Mouse (Mus musculus) hindlimb bud, embryonic 11.5 days (tissue): ENCODE results near the gene Hoxa11.
A peak's percentile ranks its signal among the peaks of the same experiment; 100 is the strongest.

Source experiments
- DNase-seq: peaks from one replicate; pipeline ENCODE4 v3.0.0-alpha.2; 2012; ENCODE audit warnings: low read depth, low spot score; ENCODE audit errors: extremely low spot score

Gene Hoxa11

GRCm38 (mm10) chr6:52265913-52266665, 20.5 kb upstream of the Hoxa11 start:
- peak; percentile 56 for DNase-seq

DNA sequence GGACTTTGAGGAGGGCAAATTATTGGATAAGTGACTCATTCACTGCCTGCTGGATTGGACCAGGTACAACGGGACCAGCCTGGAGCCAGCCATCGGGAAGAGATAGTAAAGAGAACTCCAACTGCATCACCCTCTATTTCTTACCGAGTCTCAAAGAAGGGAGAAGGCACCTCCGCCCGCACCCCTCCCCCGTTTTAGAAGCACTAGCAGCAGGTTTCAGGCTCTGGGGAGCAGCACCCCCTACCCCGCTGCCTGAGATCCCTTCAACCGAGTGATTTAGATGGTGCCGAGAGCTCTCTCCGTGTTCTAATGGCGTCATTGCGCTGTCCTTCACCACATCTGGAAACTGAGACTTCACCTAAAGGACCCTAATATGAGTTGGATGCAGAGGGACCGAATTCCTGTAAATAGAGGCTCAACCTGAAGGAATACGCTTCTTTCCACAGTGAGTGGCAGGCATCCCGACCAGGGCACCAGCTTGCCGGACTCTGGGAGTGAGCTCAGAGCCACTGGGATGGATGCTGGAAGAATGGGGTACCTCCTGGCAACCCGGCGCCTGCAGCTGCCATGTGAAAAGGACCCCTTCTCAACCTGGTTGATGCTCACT, 19.8 kb upstream of the Hoxa11 start:
- DNase-seq, result peak; percentile 26

DNA sequence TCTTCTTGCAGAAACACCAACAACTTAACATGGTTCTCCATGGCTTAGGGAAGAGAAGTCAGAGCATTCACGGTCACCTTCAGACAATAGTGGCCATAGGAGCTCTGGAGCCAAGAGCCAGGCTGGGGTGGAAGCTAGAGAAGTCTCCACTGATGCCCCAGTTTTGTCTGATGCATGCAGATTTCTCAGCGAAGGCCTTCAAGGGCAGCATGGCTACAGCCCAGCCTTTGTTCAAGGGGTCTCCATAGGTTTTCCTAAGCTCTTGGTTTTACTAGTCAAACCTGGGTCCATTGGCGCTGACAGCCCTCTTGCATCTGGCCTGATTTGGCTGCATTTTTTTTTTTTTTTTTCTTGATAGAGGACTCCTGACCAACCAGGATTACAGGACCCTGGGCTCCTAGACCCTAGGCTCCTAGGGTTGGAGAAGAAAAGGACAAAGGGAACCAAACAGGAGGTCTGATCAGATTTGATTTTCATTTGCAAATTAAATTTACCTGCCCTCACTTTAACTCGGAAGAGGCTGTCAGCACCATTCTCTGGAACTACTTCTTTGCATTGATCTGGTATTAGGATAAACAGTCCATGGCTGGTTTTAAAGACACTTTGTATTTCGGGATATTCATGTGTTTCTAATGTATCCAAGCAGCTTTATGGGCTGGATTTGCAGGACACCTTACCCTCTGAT, 18.6 kb upstream of the Hoxa11 start:
- peak; percentile 2 for DNase-seq

DNA sequence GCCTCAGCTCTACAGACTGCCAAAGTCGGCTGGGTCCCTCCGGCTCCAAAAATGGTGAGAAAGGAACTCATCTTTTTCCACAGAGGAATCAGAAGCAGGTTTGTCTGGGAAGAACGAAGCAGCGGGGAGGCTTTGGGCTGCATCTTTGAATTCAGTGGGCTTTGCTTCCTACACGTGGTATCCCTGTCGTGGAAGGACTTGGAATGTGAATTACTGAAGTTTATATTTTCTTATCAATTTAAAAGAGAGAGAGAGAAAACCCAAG, 17.6 kb upstream of the Hoxa11 start:
- DNase-seq, result no peak

DNA sequence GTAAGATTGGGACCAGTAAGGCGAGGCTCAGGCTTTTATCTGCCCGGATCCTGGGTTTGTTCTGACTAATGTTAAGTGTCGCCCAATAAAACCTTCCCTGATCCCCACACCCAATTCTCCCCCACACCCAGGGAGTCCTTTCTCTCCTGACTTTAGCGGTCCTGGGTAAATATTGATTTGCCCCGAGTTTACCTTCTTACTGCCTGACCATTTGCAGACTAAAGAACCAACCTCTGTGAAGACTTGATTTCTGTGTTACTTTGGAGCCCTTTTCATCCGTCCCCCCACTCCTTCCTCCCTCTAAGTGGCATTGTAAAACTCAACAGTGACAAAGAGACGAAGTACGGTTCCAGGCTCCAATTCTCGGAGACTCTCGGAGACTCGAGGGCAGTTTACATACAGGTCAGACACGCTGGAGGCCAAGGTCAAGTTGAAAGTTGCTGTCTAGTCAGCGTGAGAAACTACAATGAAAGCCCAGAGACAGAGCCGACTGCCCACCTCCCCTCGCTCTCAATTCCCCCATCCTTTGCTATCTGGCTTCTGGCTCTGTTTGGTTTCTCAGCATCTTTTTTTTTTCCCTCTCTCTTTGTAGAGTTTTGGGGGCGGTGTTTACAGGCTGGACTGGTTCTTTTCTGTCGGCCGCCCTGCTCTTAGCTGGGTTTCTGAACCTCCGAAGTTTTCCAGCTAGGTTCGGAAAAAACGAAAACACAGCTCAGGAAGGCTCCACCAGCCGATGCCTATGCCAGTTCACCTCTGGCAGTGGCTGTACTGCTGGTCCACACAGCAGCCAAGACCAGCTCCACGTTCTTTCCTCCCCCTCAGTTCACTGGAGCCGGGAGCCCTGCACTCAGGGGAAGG, 17.1 kb upstream of the Hoxa11 start:
- peak; percentile 14 for DNase-seq

- DNase-seq, result peak; percentile 10
Observed at GRCm38 (mm10) chr6:52261751-52262462, 16.3 kb upstream of the Hoxa11 start.

- DNase-seq, result no peak
Observed at GRCm38 (mm10) chr6:52260654-52261575, 15.3 kb upstream of the Hoxa11 start, which contains the start of gene Hoxa13. TSS of gene Hoxa13 (minus strand) at chr6:52260880.

- no peak for DNase-seq
Observed at GRCm38 (mm10) chr6:52259811-52260261, 14.2 kb upstream of the Hoxa11 start.

GRCm38 (mm10) chr6:52259081-52259790, 13.6 kb upstream of the Hoxa11 start:
- no peak for DNase-seq

- peak; percentile 96 for DNase-seq
Observed at GRCm38 (mm10) chr6:52256956-52257355, 11.3 kb upstream of the Hoxa11 start.

DNA sequence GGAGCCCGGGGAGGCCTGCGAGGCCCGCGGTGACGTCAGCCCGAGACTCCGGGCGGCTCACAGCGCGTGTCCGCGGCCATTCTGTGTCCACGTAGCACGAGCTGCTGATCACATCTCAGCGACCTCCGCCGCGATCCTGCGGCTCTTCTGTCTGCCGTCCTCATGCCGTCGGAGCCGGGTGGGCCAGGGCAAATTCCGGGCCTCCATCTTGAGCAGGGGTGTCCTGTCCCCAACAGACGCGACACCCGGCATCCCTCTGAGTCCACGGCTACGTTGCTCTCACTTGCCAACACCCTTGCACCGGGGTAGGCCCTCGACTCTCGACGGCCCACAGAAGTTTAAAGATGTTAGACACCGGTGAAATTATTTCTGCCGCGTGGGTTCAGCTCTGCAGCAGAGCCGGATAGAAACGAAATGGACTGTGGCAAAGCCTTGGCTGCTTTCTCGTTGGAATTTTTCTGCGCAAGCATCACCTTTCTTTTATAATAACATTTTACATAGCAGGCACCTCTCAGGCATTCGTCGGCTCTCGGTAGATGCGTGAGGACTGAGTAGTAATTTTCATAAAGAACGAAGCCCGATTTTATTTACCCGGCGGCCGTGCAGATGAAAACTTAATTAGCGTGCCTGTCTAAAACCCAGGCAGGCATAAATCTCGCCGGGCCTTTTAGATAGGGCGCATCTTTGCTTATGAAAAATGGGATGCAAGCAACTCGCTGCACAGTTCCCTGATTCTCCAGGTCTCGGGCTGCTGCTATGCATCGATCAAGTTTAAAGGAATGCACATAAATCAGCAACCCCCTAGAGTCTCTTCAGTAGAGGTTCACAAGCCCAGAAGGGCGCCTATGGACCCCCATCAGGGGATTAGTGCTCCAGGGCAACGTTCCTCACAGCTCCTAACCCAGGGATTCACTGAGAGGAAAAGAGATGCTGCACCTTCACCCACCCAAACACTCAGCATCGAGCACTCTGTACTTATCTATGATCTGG, 8.2 kb upstream of the Hoxa11 start:
- no peak for DNase-seq

GRCm38 (mm10) chr6:52252775-52253376, 7.3 kb upstream of the Hoxa11 start:
- no peak for DNase-seq

- no peak for DNase-seq
Observed at GRCm38 (mm10) chr6:52252016-52252774, 6.6 kb upstream of the Hoxa11 start.

DNA sequence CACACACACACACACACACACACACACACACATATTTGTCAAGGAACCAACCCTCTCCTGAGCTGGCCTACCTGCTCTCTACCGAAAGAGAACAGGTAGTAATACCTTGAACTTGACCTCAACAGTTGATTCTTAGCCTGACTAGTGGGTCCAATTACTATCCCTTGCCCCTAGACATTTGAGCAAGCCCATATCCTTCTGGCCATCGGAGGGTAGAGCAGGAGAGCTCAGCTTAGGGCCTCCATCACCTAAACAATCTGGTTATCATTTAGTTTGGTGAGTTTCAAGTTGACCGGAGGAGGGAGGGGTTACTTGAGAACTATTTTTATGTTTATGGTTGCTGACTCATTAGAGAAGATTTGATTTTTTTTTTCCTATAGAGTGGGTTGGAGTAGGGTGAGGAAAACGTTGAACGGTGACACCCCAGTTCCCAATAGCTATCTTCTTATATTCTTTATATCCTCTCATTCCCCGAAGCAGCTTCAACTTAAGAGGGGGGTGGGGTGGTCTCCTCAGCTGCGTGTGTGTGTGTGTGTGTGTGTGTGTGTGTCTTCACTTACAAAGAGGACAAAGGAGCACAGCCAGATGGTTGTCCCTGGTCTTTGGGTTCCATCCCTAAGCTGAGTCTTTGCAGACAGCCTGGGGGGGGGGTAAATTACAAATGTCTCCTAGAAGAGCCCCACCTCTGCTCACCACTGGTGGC, 5.7 kb upstream of the Hoxa11 start:
- DNase-seq, result no peak

GRCm38 (mm10) chr6:52249826-52250225, 4.2 kb upstream of the Hoxa11 start:
- DNase-seq, result no peak

DNA sequence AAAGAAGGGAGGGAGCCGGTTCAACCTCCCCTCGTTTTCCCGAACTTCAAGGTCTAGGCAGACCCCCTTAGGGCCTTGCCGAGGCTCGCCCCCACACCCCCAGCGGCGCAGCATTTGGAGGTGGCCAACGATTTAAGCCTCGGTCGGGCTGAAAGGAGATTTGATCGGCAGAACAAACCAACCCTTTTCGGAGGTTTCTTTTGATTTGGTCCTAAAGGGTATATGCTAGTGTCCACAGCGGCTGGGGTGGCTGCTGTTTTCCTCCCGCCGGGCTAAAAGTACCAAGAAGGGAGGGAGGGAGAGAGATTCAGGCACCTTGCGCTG, 3.8 kb upstream of the Hoxa11 start:
- no peak for DNase-seq
